Mouse (Mus musculus) liver, embryonic 14.5 days (tissue): ENCODE data around the gene 2300003K06Rik. TPM values are rescaled to one million over a fixed set of nuclear protein-coding genes. Genes with fewer than 3 reads are reported as not detected.
"Not testable (repeated sequence)": the region's sequence is repeated elsewhere in the genome, so short reads cannot be mapped to it uniquely, and the experiment has no call there.

Source experiments
- ATAC-seq: fragments of 200-750 bp; cut with Nextera tagmentation; 2 replicates; pipeline ENCODE4 v1.8.0; 2017; ENCODE audit warnings: moderate number of reproducible peaks, mild to moderate bottlenecking, moderate library complexity; ENCODE audit not compliant: insufficient read depth
- DNase-seq, 3 experiments: peaks; one replicate each; pipeline ENCODE4 v3.0.0-alpha.2; 2012 to 2013; ENCODE audit warnings: low read depth in 3 of 3, low spot score in 3 of 3
- H3K27ac ChIP-seq: fragments of 300-500 bp; sonication (generic); 2 replicates; pipeline ENCODE4 v1.5.1; 2014; ENCODE audit warnings: moderate library complexity, mild to moderate bottlenecking, control low read depth, inconsistent platforms
- H3K27me3 ChIP-seq: fragments of 300-500 bp; sonication (generic); 2 replicates; pipeline ENCODE4 v1.6.1; 2014; ENCODE audit warnings: mild to moderate bottlenecking, low read length, moderate library complexity; ENCODE audit not compliant: control insufficient read depth, insufficient read depth
- H3K36me3 ChIP-seq: fragments of 300-500 bp; sonication (generic); replicated peaks from 2 replicates; pipeline ENCODE4 v1.6.1; 2014; ENCODE audit warnings: low read depth; ENCODE audit not compliant: control insufficient read depth, insufficient read depth
- H3K4me1 ChIP-seq, 2 experiments: fragments of 200-500 bp in 1 of 2; fragments of 300-500 bp in 1 of 2; sonication (generic) in 1 of 2; replicated peaks; 2 replicates each; pipeline ENCODE4 v1.6.1; 2012 to 2014; ENCODE audit warnings: antibody characterized with exemption in 1 of 2, inconsistent platforms in 1 of 2, low read length in 1 of 2; ENCODE audit not compliant: control insufficient read depth in 2 of 2, insufficient read depth in 2 of 2
- H3K4me2 ChIP-seq: fragments of 300-500 bp; sonication (generic); 2 replicates; pipeline ENCODE4 v1.6.1; 2014; ENCODE audit warnings: low read depth, mild to moderate bottlenecking, control low read depth, moderate library complexity
- H3K4me3 ChIP-seq, 2 experiments: fragments of 200-500 bp in 1 of 2; fragments of 300-500 bp in 1 of 2; sonication (generic) in 1 of 2; 2 replicates each; pipeline ENCODE4 v1.5.1; 2012 to 2014; ENCODE audit warnings: low read depth in 2 of 2, low read length in 2 of 2, mild to moderate bottlenecking in 2 of 2, control low read depth in 1 of 2, inconsistent platforms in 1 of 2, moderate library complexity in 1 of 2; ENCODE audit not compliant: insufficient read depth in 1 of 2
- H3K9ac ChIP-seq: fragments of 300-500 bp; sonication (generic); replicated peaks from 2 replicates; pipeline ENCODE4 v1.6.1; 2014; ENCODE audit warnings: mild to moderate bottlenecking, control low read depth, moderate library complexity
- H3K9me3 ChIP-seq: fragments of 300-500 bp; sonication (generic); 2 replicates; pipeline ENCODE4 v1.6.1; 2016; ENCODE audit warnings: low read length, mixed read lengths; ENCODE audit not compliant: control insufficient read depth
- CTCF ChIP-seq: IDR thresholded peaks from 2 replicates; pipeline ENCODE4 v1.5.1; 2016; ENCODE audit warnings: antibody characterized with exemption, low read depth, control low read depth
- EP300 ChIP-seq: IDR thresholded peaks from 2 replicates; pipeline ENCODE4 v1.6.1; 2016; ENCODE audit warnings: antibody characterized with exemption, low read depth
- WGBS: fragments of 180-500 bp; shearing (Covaris S2); extraction: QIAGEN DNeasy Blood & Tissue Kit; methylation state at CpG from one replicate; pipeline ENCODE4 v1.1.7; 2014; ENCODE audit not compliant: insufficient replicate concordance; 5-methylcytosine and 5-hydroxymethylcytosine counted together
- polyA plus RNA-seq, 2 experiments: library from polyadenylated mRNA; depleted of rRNA in 1 of 2; stranded (reverse) in 1 of 2; unstranded in 1 of 2; fragments of >200 nt; fragmentation: Nextera tagmentation in 1 of 2; extraction: Ambion mirVana in 1 of 2; gene quantifications; 2 replicates each; pipeline versions ENCODE4 v1.2.1 to v1.2.3; 2012 to 2014

2300003K06Rik gene
- polyA plus RNA-seq, 2 experiments: not detected

GRCm38 (mm10) chr11:99798832-99799231, 39.0 kb downstream of the 2300003K06Rik start, which contains the start of gene Gm11569:
Gm11569 (minus strand) TSS chr11:99798932.
- H3K27ac ChIP-seq, DNase-seq, H3K36me3 ChIP-seq, H3K9ac ChIP-seq, H3K4me3 ChIP-seq, H3K4me2 ChIP-seq, H3K27me3 ChIP-seq, ATAC-seq, H3K4me1 ChIP-seq, H3K9me3 ChIP-seq: not testable (repeated sequence)
- WGBS: no CpG with 5 or more reads among the region's 1 CpGs

DNA sequence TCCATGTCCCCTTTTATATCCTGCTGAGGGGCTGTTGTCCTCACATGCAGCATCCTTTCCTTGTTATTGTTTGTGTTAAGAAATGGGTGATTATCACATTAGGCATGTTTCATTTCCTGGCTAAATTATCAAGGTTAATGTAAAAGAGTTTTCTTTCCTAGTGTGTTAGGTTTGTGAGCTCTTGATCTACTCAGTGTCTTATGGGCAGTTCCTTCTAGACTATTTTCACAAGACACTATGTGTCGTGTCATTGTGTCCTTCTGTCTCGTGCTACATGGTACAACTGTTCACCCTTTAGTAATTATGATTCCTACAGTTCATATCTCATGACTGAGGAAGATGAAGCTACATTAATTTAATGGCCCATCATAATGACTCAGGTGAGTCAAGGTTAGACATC, 44.5 kb downstream of the 2300003K06Rik start, which contains the start of gene Gm11596:
Gm11596 (minus strand) TSS at position 101 of the 400 bp plus-strand sequence.
- TF ChIP-seq CTCF (no peak), EP300 (no peak)
- Histone ChIP-seq H3K36me3 (no peaks in the 10 kb centered on the region), H3K4me1 (no peaks in the 10 kb centered on the region), H3K27ac (no peak within 1 kb of the TSS), H3K4me3 (no peak within 1 kb of the TSS), H3K9me3 (no peaks in the 10 kb centered on the region), H3K27me3 (no peaks in the 10 kb centered on the region), H3K4me2 (no peak within 1 kb of the TSS), H3K9ac (no peak within 1 kb of the TSS)
- WGBS: 58% methylated on average over 2 of the region's 2 CpGs
- ATAC-seq (no peak), DNase-seq (no peak)

Other genes starting within 250 kb of the 2300003K06Rik start
Only the 30 nearest of the 38 such genes appear.
- not detected in 2 replicates for gene Krtap4-2, start 203.0 kb downstream of the 2300003K06Rik start, polyA plus RNA-seq (2012; rRNA removed)
- not detected in 2 replicates for gene Krtap4-2, start 203.0 kb downstream of the 2300003K06Rik start, polyA plus RNA-seq (2014; fragmentation: Nextera tagmentation; extraction: Ambion mirVana)
- gene Krtap4-7, start 194.0 kb downstream of the 2300003K06Rik start, polyA plus RNA-seq (2012; rRNA removed): not detected in 2 replicates
- gene Krtap4-7, start 194.0 kb downstream of the 2300003K06Rik start, polyA plus RNA-seq (2014; fragmentation: Nextera tagmentation; extraction: Ambion mirVana): not detected in 2 replicates
- gene Gm11555, start 187.8 kb downstream of the 2300003K06Rik start, polyA plus RNA-seq (2012; rRNA removed): not detected in 2 replicates
- gene Gm11555, start 187.8 kb downstream of the 2300003K06Rik start, polyA plus RNA-seq (2014; fragmentation: Nextera tagmentation; extraction: Ambion mirVana): not detected in 2 replicates
- gene Gm11563, start 179.1 kb downstream of the 2300003K06Rik start, polyA plus RNA-seq (2012; rRNA removed): not detected in 2 replicates
- not detected in 2 replicates for gene Gm11563, start 179.1 kb downstream of the 2300003K06Rik start, polyA plus RNA-seq (2014; fragmentation: Nextera tagmentation; extraction: Ambion mirVana)
- not detected in 2 replicates for gene Krtap4-6, start 172.1 kb downstream of the 2300003K06Rik start, polyA plus RNA-seq (2012; rRNA removed)
- gene Krtap4-6, start 172.1 kb downstream of the 2300003K06Rik start, polyA plus RNA-seq (2014; fragmentation: Nextera tagmentation; extraction: Ambion mirVana): not detected in 2 replicates
- gene Gm14190, start 147.3 kb downstream of the 2300003K06Rik start, polyA plus RNA-seq (2012; rRNA removed): not detected in 2 replicates
- not detected in 2 replicates for gene Gm14190, start 147.3 kb downstream of the 2300003K06Rik start, polyA plus RNA-seq (2014; fragmentation: Nextera tagmentation; extraction: Ambion mirVana)
- not detected in 2 replicates for gene Gm14180, start 103.8 kb downstream of the 2300003K06Rik start, polyA plus RNA-seq (2012; rRNA removed)
- gene Gm14180, start 103.8 kb downstream of the 2300003K06Rik start, polyA plus RNA-seq (2014; fragmentation: Nextera tagmentation; extraction: Ambion mirVana): not detected in 2 replicates
- not detected in 2 replicates for gene Gm11595, start 65.2 kb downstream of the 2300003K06Rik start, polyA plus RNA-seq (2012; rRNA removed)
- gene Gm11595, start 65.2 kb downstream of the 2300003K06Rik start, polyA plus RNA-seq (2014; fragmentation: Nextera tagmentation; extraction: Ambion mirVana): not detected in 2 replicates
- gene Krtap4-8, start 57.4 kb downstream of the 2300003K06Rik start, polyA plus RNA-seq (2012; rRNA removed): not detected in 2 replicates
- gene Krtap4-8, start 57.4 kb downstream of the 2300003K06Rik start, polyA plus RNA-seq (2014; fragmentation: Nextera tagmentation; extraction: Ambion mirVana): not detected in 2 replicates
- gene Krtap4-9, start 52.9 kb downstream of the 2300003K06Rik start, polyA plus RNA-seq (2012; rRNA removed): not detected in 2 replicates
- not detected in 2 replicates for gene Krtap4-9, start 52.9 kb downstream of the 2300003K06Rik start, polyA plus RNA-seq (2014; fragmentation: Nextera tagmentation; extraction: Ambion mirVana)
- gene Gm11596, start 44.6 kb downstream of the 2300003K06Rik start, polyA plus RNA-seq (2012; rRNA removed): not detected in 2 replicates
- not detected in 2 replicates for gene Gm11596, start 44.6 kb downstream of the 2300003K06Rik start, polyA plus RNA-seq (2014; fragmentation: Nextera tagmentation; extraction: Ambion mirVana)
- not detected in 2 replicates for gene Gm11569, start 39.1 kb downstream of the 2300003K06Rik start, polyA plus RNA-seq (2012; rRNA removed)
- gene Gm11569, start 39.1 kb downstream of the 2300003K06Rik start, polyA plus RNA-seq (2014; fragmentation: Nextera tagmentation; extraction: Ambion mirVana): not detected in 2 replicates
- gene Gm11554, start 33.6 kb downstream of the 2300003K06Rik start, polyA plus RNA-seq (2012; rRNA removed): not detected in 2 replicates
- gene Gm11554, start 33.6 kb downstream of the 2300003K06Rik start, polyA plus RNA-seq (2014; fragmentation: Nextera tagmentation; extraction: Ambion mirVana): not detected in 2 replicates
- not detected in 2 replicates for gene Krtap4-13, start 28.2 kb downstream of the 2300003K06Rik start, polyA plus RNA-seq (2012; rRNA removed)
- gene Krtap4-13, start 28.2 kb downstream of the 2300003K06Rik start, polyA plus RNA-seq (2014; fragmentation: Nextera tagmentation; extraction: Ambion mirVana): not detected in 2 replicates
- gene Gm11564, start 22.4 kb downstream of the 2300003K06Rik start, polyA plus RNA-seq (2012; rRNA removed): not detected in 2 replicates
- gene Gm11564, start 22.4 kb downstream of the 2300003K06Rik start, polyA plus RNA-seq (2014; fragmentation: Nextera tagmentation; extraction: Ambion mirVana): not detected in 2 replicates
- 0.11 TPM in 1 of 2 replicates, not detected in the other for gene Krtap4-16, start 13.5 kb upstream of the 2300003K06Rik start, polyA plus RNA-seq (2012; rRNA removed)
- gene Krtap4-16, start 13.5 kb upstream of the 2300003K06Rik start, polyA plus RNA-seq (2014; fragmentation: Nextera tagmentation; extraction: Ambion mirVana): not detected in 2 replicates
- not detected in 2 replicates for gene Gm11568, start 19.9 kb upstream of the 2300003K06Rik start, polyA plus RNA-seq (2012; rRNA removed)
- gene Gm11568, start 19.9 kb upstream of the 2300003K06Rik start, polyA plus RNA-seq (2014; fragmentation: Nextera tagmentation; extraction: Ambion mirVana): not detected in 2 replicates
- not detected in 2 replicates for gene Gm11559, start 26.4 kb upstream of the 2300003K06Rik start, polyA plus RNA-seq (2012; rRNA removed)
- gene Gm11559, start 26.4 kb upstream of the 2300003K06Rik start, polyA plus RNA-seq (2014; fragmentation: Nextera tagmentation; extraction: Ambion mirVana): not detected in 2 replicates
- gene Krtap9-1, start 35.3 kb upstream of the 2300003K06Rik start, polyA plus RNA-seq (2012; rRNA removed): not detected in 2 replicates
- not detected in 2 replicates for gene Krtap9-1, start 35.3 kb upstream of the 2300003K06Rik start, polyA plus RNA-seq (2014; fragmentation: Nextera tagmentation; extraction: Ambion mirVana)
- gene Gm11567, start 41.1 kb upstream of the 2300003K06Rik start, polyA plus RNA-seq (2012; rRNA removed): not detected in 2 replicates
- gene Gm11567, start 41.1 kb upstream of the 2300003K06Rik start, polyA plus RNA-seq (2014; fragmentation: Nextera tagmentation; extraction: Ambion mirVana): not detected in 2 replicates
- gene Krtap31-1, start 69.9 kb upstream of the 2300003K06Rik start, polyA plus RNA-seq (2012; rRNA removed): not detected in 2 replicates
- not detected in 2 replicates for gene Krtap31-1, start 69.9 kb upstream of the 2300003K06Rik start, polyA plus RNA-seq (2014; fragmentation: Nextera tagmentation; extraction: Ambion mirVana)
- not detected in 2 replicates for gene Gm11565, start 76.7 kb upstream of the 2300003K06Rik start, polyA plus RNA-seq (2012; rRNA removed)
- not detected in 2 replicates for gene Gm11565, start 76.7 kb upstream of the 2300003K06Rik start, polyA plus RNA-seq (2014; fragmentation: Nextera tagmentation; extraction: Ambion mirVana)
- gene Krtap31-2, start 98.2 kb upstream of the 2300003K06Rik start, polyA plus RNA-seq (2012; rRNA removed): not detected in 2 replicates
- gene Krtap31-2, start 98.2 kb upstream of the 2300003K06Rik start, polyA plus RNA-seq (2014; fragmentation: Nextera tagmentation; extraction: Ambion mirVana): not detected in 2 replicates
- not detected in 2 replicates for gene Krtap9-5, start 110.4 kb upstream of the 2300003K06Rik start, polyA plus RNA-seq (2012; rRNA removed)
- gene Krtap9-5, start 110.4 kb upstream of the 2300003K06Rik start, polyA plus RNA-seq (2014; fragmentation: Nextera tagmentation; extraction: Ambion mirVana): not detected in 2 replicates
- not detected in 2 replicates for gene Krtap29-1, start 141.0 kb upstream of the 2300003K06Rik start, polyA plus RNA-seq (2012; rRNA removed)
- not detected in 2 replicates for gene Krtap29-1, start 141.0 kb upstream of the 2300003K06Rik start, polyA plus RNA-seq (2014; fragmentation: Nextera tagmentation; extraction: Ambion mirVana)
- not detected in 2 replicates for gene Krtap16-1, start 148.5 kb upstream of the 2300003K06Rik start, polyA plus RNA-seq (2012; rRNA removed)
- gene Krtap16-1, start 148.5 kb upstream of the 2300003K06Rik start, polyA plus RNA-seq (2014; fragmentation: Nextera tagmentation; extraction: Ambion mirVana): not detected in 2 replicates
- not detected in 2 replicates for gene Krtap17-1, start 155.9 kb upstream of the 2300003K06Rik start, polyA plus RNA-seq (2012; rRNA removed)
- not detected in 2 replicates for gene Krtap17-1, start 155.9 kb upstream of the 2300003K06Rik start, polyA plus RNA-seq (2014; fragmentation: Nextera tagmentation; extraction: Ambion mirVana)
- not detected in 2 replicates for gene Krt33a, start 178.1 kb upstream of the 2300003K06Rik start, polyA plus RNA-seq (2012; rRNA removed)
- not detected in 2 replicates for gene Krt33a, start 178.1 kb upstream of the 2300003K06Rik start, polyA plus RNA-seq (2014; fragmentation: Nextera tagmentation; extraction: Ambion mirVana)
- gene Krt33b, start 191.8 kb upstream of the 2300003K06Rik start, polyA plus RNA-seq (2012; rRNA removed): not detected in 2 replicates
- gene Krt33b, start 191.8 kb upstream of the 2300003K06Rik start, polyA plus RNA-seq (2014; fragmentation: Nextera tagmentation; extraction: Ambion mirVana): not detected in 2 replicates
- not detected in 2 replicates for gene Krt34, start 203.5 kb upstream of the 2300003K06Rik start, polyA plus RNA-seq (2012; rRNA removed)
- gene Krt34, start 203.5 kb upstream of the 2300003K06Rik start, polyA plus RNA-seq (2014; fragmentation: Nextera tagmentation; extraction: Ambion mirVana): not detected in 2 replicates